Mouse (Mus musculus) brown adipose tissue, adult 24 weeks (tissue): Measurements from ENCODE around the gene Xpot. TPM values are rescaled to one million over a fixed set of nuclear protein-coding genes. Genes with fewer than 3 reads are reported as not detected.

Experiments used
- H3K27ac ChIP-seq: fragments of 200-500 bp; replicated peaks from 2 replicates; pipeline ENCODE4 v1.5.1; 2012; ENCODE audit warnings: low read depth, mild to moderate bottlenecking, low read length
- H3K4me1 ChIP-seq: fragments of 200-500 bp; 2 replicates; pipeline ENCODE4 v1.6.1; 2012; ENCODE audit warnings: low read length, mixed read lengths; ENCODE audit not compliant: control insufficient read depth, insufficient read depth, insufficient read length
- H3K4me3 ChIP-seq: fragments of 200-500 bp; 2 replicates; pipeline ENCODE4 v1.5.1; 2012; ENCODE audit warnings: low read depth, mild to moderate bottlenecking, low read length, moderate library complexity; ENCODE audit not compliant: insufficient read depth
- polyA plus RNA-seq: library from polyadenylated mRNA; stranded (reverse); fragments of >200 nt; gene quantifications from 2 replicates; pipeline ENCODE4 v1.2.4, GENCODE M21; 2012; ENCODE audit not compliant: missing spikeins, insufficient read depth, insufficient read length

Xpot gene
- 30.2 and 40.6 TPM in 2 replicates for polyA plus RNA-seq

DNA sequence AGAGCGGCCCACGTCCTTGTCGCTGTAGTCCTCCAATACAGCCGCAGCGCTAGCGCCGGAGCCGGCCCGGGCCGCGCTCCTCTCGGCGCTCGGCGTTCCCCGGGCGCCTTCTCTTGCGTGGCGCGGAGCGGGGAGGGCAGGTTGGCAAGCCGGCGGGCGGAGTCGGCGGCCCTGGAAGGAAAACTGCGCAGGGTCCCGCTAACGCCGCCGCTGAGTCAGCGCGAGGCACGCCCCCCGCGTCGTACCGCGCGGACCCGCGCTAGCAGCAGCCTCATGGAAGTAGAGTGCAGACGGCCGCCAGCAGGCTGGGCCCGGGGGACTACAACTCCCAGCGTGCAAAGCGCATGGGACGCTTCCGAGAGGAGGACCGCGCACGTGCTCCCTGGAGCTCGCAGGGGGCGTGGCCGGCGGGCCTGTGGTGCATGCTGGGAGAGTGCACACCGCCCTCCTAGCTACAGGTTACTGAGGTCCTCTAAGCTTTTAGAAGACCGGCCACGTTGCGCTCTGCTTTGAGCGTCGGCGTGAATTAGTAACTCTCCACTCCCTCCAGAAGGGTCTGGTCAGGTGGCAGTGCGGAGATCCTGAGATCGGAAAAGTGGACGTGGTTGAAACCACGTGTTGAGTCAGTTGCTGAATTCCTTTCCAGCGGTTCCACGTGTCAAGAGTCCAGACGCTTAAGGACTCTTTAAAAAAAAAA lies at the start of gene Xpot:
TSS of gene Xpot (minus strand) at position 147 of the 697 bp plus-strand sequence.
- Histone ChIP-seq H3K4me1 (peaks cover 4% of the 10 kb centered on the region; the same call in 1 of the 2 replicates), H3K4me3 (peak within 1 kb of the TSS; percentile 70), H3K27ac (peak within 1 kb of the TSS; percentile 70)

DNA sequence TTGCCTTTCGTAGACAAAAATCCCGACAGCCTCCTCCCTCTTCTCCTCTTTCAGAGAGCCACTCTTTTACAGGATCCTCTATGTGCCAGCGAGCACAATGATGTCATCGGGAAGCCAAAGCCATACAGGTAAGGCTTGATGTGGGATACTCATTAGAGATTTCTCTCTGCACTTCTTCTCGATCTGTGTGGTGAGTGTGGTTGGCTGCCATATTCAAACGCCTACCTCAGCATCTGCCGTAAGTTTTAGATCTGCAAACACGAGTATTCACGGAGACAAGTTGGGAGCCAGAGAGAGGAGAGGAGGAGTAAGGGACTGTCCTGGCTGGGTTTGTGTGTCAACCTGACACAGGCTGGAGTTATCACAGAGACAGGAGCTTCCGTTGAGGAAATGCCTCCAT lies 43.0 kb upstream of the Xpot start:
- Histone ChIP-seq H3K27ac (no peak overlapping the region), H3K4me1 (no peaks in the 10 kb centered on the region), H3K4me3 (no peak overlapping the region)

DNA sequence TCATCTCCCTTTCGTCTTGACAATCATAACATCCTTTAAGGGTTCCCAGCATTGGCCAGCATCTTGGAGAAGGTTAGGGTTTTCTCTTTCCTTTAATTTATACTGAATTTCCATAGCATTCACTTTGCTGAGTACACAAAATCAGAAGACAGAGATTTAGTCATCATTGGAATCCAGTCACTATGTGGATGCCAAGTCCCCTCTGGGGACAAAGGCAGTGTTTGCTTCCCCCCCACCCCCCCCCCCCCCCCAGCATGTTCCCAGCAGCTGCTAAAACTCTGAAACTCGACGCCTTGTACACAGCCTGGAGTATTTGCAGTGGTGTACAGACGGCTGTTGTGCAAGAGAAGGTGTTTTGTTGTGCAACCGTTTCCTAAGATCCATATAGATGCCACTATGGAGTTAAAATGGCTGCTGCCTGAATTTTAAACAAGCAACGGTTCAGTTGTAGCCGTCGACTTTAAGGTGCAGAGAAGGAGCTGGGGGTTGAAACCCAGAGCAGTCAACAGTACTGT lies 39.6 kb upstream of the Xpot start:
- H3K4me3 ChIP-seq, result no peak overlapping the region
- H3K27ac ChIP-seq, result no peak overlapping the region
- H3K4me1 ChIP-seq, result no peaks in the 10 kb centered on the region

DNA sequence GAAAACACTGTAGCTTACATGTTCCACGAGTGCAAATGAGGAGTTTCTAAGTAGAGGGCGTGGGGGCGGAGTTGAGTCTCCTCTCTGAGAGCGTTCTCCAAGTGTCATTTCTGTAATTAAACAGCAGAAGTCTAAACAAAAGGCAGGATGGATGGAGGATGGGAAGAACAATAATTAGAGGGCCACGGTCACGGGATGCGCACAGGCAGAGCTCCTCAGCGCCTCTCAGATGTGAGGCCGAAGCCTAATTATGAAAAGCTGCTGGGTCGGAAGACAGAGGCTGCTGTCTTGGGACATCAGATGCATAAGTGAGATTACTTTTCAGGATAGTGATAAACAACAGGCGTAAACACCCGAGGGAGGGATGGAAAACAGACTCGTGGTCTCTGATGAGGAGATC lies 37.5 kb upstream of the Xpot start:
- Histone ChIP-seq H3K4me3 (no peak overlapping the region), H3K4me1 (no peaks in the 10 kb centered on the region), H3K27ac (no peak overlapping the region)

DNA sequence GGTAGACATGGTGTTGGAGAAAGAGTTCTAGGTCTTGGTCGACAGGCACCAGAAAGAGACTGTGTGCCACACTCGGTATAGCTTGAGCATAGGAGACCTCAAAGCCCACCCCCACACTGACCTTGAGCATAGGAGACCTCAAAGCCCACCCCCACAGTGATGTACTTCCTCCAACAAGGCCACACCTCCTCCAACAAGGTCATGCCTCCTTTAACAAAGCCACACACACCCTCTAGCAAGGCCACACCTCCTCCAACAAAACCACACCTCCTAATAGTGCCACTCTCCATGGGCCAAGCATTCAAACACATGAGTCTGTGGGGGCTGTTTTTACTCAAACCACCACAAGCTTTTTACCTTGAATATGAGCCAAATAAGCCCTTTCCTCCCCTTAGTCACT lies 36.6 kb upstream of the Xpot start:
- Histone ChIP-seq H3K27ac (no peak overlapping the region), H3K4me3 (no peak overlapping the region), H3K4me1 (no peaks in the 10 kb centered on the region)

DNA sequence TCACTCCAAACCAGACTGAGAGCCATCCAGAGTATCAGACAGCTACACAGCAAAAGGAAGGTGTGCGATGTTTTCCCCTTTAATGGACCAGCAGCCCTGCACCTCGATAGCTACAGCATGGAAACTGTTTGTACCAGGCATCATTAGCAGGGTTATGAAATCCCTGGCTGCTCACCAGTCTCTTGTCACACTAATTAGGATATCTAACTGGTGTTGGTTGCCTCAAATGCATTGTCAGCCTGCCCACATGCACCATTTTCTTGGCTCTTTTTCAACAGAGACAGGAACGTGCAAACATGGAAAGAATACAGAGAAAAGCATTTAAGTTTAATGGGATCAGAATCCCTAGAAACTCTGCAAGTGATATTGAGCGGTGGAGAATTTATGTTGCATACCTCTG lies 29.8 kb upstream of the Xpot start:
- Histone ChIP-seq H3K4me3 (no peak overlapping the region), H3K4me1 (no peaks in the 10 kb centered on the region), H3K27ac (no peak overlapping the region)

DNA sequence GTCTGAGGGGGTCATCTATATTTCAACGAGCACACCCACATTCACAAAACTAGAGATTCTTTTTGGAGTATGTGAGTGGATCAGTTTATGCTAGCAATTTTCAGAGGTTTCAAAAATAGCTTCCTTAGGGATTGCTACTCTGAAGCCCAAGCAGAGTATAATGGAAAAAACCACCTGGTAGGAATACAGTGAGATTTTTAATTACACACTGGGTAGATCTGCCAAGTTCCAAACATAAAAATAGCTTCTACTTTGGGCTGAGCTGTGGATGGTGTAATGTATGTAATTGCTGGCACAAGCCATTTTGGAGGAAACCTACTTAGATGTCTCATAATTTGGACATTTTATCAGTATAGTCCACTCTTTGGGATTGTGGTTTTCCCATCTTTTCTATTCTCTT lies 26.9 kb upstream of the Xpot start:
- Histone ChIP-seq H3K4me1 (no peaks in the 10 kb centered on the region), H3K27ac (no peak overlapping the region), H3K4me3 (no peak overlapping the region)

DNA sequence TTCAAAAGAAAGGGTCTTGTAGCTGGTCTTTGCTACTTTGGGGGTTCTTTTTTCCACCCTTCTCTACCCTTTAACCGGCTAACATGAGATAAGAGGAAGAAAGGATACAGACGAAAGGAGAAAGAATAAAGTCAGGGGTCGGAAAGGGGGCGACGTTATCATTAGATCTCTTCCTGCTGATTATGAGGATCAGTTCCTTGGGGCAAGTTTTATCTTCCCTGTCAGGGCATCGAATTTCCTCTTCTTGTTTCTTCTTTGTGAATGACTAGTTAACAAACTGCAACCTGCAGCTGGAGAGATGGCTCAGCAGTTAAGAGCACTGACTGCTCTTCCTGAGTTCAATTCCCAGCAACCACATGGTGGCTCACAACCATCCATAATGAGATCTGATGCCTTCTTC lies 20.2 kb upstream of the Xpot start:
- Histone ChIP-seq H3K4me1 (peaks cover 2% of the 10 kb centered on the region; the same call in 1 of the 2 replicates), H3K27ac (no peak overlapping the region), H3K4me3 (no peak overlapping the region)

DNA sequence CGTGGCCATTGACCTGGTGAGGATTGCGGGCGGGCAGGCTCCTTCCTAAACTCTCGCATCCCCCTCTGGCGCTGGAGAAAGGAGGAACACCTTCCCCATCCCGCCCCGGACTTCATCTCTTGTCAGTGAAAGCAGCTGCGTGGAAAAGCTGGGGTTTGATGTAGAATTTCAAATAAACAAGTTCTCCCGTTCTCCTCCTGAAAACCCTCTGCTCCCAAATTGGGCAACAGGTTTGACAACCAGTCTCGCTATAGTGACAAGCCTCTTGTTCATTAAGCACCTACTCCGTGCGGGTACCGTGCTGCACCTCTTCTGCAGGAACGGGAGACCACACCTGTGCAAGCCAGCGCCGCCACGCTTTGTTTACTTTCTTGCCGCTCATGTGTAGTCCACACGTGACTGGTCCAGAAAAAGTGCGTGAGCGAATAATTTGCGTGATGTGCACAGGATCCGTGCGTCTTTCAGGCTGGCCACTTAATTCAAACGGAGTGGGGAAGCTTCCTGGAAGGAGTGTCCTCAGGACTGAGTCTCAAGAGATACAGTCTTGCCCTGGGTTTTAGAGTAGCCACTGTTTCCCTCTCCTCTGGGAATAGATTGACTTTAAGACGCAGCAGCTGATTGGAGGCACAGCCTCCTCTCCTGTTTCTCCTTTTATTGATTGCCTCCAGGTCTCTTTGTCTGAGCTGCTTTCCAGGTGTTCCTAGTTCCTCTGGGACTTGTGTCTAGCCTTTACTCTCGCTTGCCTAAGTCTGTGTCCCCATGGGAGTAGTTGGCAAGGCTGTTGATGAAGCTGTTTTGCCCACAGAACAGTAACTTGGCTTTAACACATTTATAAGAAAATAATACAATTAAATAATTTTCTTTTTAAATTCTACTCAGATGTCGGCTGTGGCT lies 16.2 kb upstream of the Xpot start:
- Histone ChIP-seq H3K4me3 (peak overlapping the region; percentile 46), H3K27ac (no peak overlapping the region), H3K4me1 (peaks cover 2% of the 10 kb centered on the region; the same call in 1 of the 2 replicates)

DNA sequence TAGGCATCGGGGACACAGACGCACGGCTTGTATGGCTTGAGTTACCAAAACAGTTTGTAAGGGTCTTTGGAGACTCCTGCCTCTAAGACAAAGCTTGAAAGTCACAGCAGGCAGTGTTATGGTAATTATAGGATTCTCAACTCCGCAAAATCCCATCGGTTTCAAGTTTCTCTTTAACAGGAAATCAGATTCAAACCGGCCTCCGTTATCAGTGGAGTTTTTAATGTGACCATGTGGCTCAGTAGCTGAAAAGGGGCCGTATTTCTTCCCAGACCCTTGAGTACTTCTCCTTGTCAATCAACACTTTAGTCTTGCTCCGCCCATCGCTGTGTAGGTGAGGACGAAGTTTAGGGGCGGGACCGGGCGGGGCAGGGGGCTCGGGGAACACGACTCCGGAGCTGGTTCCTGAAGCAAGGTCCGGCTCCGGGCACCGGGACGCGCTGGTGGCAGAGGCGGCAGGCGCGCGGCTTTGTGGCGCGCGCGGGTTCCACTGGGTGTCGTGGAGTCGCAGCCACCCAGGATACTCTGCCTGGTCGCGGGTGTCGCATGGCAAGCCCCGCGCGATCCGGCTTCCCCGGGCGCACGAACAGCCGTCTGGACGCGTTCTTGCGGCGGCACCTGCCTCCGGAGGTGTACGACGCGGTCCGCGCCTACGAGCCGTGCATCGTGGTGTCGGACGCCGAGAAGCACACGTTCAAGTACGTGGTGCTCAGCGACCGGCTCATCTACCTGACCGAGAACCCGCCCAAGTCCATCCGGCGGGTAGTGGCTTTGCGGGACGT lies 15.3 kb upstream of the Xpot start, which contains the start of gene D930020B18Rik:
TSS of gene D930020B18Rik (plus strand) at position 317 of the 782 bp plus-strand sequence.
- Histone ChIP-seq H3K27ac (no peak within 1 kb of the TSS), H3K4me1 (peaks cover 2% of the 10 kb centered on the region; the same call in 1 of the 2 replicates), H3K4me3 (peak within 1 kb of the TSS; percentile 46)

DNA sequence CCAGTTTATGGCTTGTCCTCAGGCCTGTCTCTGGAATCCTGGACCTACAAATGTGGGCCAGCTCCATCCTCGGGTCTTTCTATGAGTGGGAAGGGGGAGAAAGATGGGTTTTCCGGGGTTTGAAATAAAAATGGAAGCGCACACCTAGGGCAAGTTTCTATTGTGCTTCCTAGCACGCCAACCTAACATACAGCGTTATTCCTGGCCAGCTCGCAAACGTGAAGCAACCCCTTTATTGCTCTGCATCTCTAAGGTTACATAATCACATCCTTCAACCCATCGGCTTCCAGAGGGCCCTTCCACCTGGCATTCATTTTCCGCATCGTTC lies 14.8 kb upstream of the Xpot start:
- Histone ChIP-seq H3K4me3 (peak overlapping the region; percentile 46), H3K27ac (no peak overlapping the region), H3K4me1 (peaks cover 2% of the 10 kb centered on the region; the same call in 1 of the 2 replicates)

DNA sequence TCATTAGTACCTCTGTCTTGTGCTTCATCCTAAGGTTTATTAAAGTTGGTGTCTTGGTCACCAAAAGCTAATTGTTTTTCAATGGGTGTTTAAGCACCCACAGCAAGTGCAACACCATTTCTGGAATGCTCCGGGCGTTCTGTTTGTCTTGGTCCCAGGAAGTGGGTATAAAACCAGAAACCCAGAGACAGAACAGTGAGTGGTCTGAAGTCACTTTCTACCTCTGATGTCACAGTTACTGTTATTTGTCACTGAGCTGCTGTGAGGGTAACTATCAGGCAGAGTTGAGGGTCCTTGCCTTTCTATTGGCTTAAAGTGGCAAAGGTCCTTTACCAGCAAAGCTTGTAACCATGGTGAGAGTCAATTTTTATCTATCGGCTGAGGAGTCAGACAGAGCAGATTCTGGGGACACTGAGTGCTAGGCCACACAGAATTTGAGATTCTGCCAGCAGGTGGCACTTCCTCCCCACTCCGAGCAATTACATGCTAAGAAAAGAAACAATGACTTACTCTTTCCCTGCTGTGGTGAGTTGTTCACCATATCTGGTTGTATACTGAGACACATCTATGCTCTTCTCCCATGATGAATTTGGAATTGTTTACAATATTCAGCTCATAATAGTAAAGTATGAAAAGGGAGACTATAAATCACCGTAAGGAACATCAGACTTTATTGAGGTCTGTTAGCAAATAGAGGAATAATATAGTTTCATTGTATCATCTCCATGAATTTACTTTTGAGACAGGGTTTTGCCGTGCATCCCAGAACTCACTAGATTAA lies 14.2 kb upstream of the Xpot start:
- Histone ChIP-seq H3K4me1 (peaks cover 2% of the 10 kb centered on the region; the same call in 1 of the 2 replicates), H3K4me3 (no peak overlapping the region), H3K27ac (no peak overlapping the region)

DNA sequence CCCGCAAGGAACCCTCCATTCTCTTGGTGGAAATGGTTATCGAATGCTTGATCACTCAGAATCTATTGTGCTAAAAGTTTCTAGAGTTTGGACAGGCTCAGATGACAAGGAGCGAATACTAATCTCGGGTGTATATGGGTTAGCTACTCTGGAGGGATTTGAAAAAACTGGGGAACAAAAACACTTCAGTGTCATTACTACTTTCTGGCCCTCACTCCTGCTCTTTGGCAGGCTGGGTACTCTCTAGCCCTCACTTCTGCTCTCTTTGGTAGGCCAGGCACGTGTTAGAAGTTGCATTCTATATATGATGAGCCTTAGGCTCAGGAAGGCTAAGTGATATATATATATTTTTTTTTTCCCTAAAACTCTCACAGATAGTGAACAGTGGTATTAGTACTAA lies 13.4 kb upstream of the Xpot start:
- Histone ChIP-seq H3K4me1 (peaks cover 2% of the 10 kb centered on the region; the same call in 1 of the 2 replicates), H3K27ac (no peak overlapping the region), H3K4me3 (no peak overlapping the region)

DNA sequence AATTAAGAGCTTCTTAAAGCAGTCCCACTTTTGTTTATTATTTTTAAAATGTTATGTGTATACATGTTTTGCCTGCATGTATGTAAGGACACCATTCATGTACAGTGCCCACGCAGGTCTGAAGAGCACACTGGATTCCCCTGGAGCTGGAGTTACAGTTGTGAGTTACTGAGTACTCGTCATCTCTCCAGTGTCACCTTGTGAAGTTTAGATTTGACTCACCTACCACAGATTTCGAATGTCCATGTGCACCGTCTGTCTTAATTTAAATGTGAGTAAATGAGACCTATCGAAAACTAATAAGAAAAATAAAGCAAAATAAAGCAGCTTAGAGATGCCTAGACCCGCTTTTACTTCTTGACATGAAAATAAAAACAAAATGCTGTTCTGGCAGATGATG lies 10.1 kb upstream of the Xpot start:
- Histone ChIP-seq H3K4me3 (no peak overlapping the region), H3K27ac (no peak overlapping the region), H3K4me1 (no peaks in the 10 kb centered on the region)
